Mouse (Mus musculus): Measurements from ENCODE around the gene Foxa1.

Foxa1 gene

DNA sequence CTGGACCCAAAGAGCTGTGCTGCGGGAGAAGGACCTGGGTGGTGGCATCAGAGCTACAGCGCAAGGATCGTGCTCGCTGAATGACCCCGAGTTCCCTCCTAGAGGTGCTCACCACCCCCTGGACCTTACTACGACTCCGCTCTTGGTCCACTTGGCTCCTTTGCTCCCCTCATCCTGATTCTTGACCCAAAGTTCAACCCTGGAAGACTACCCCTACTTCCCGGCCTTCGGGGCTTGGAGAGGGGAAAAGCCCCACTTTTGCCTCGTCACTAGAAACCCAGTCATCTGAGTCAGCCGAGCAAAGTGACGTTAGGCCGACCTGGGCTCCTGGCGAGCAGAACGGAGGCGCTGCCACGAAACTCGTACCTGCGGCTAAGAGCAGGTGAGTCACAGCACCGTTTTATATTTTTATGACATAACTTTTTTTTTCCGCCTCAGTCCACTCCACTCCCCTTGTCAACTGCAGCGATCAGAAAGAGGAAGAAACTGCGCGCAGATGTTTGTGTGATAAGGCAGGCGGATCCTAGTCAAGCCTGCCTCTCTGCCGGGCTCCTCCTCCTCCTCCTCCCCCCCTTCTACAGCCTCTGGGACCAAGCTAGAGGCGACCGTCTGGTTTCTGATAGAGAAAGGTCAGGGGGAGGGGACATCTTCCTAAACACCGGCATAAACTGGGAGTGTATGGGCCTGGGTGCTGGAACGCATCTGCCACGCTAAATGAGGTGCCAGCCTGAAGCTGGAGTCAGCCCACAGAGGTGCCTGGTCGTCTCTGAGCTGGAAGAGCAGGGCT is at the start of gene Foxa1:
Foxa1 (minus strand) TSS at position 502 of the 787 bp plus-strand sequence.
- no peak for DNase-seq (ENCODE audit: low spot score in 2 of 2)

DNA sequence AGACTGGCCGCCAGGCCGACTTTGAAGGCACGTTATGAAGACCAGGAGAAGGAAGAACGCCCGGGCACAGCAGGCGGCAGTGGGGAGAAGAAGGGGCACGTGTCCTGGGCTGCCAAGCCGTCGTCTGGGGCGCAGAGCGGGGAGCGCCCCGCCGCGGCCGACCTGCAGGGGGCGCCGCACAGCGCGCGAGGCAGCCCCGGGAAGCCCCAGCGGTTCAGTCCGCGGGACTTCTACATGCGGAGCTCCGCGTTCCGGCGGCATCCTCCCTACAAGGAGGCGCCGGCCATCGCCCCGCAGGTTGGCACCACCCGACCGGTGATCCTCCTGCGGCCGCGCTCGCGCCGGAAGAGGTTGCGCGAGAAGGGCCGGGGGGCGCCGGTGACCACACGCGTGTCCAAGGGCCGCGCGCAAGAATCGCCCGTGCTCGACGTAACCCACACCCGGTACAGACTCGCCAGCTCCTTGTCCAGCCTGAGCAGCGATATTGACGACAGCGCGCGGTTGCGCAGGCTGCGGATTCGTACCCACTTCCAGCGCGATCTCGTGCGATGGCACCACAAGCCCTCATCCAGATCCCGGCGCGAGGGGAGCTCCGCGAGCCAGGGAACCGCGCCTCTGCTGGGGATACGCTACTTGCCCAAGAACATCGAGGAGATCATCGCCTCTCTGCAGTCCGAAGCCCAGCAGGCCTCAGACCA is 29.4 kb upstream of the Foxa1 start:
- no peak for DNase-seq (ENCODE audit: low spot score in 2 of 2)

DNA sequence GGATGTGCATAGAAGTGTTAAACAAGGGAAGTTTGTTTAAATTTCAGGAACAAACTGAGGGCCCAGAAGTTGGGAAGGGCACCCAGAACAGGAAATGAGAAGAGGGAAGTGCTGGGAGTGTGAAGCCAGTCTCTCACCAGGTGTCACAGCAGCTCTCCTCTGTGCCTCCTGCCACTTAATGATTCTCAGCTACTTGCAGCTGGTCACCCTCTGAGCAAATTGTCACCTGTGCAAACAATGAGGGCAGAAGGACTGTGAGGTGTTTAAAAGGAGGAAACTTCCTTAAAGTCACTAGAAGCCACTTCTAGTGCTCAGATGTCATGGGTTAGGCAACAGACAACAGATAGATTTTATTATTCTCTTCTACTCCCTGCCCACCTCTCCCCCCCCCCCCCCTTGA is 25.7 kb upstream of the Foxa1 start:
- DNase-seq (ENCODE audit: low spot score in 2 of 2), result no peak

DNA sequence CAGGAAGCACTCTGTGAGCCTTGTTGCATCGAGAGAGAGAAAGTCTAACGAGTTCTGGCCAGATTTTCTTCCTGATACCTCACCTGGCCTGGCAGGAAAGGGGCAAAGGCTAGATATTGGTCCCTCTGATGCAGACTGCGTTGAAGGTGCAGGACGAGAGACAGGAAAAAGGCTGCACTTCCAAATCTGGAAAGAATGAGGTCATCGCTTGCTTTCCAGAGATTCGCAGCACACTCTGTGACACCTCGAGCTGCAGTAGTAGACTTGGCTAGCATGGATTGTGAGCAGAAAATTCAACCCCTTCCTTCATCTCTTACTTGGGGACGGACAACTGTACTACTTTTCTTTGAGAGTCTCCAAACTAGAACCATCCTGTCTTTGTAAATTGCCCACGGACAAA is 25.1 kb upstream of the Foxa1 start:
- DNase-seq (ENCODE audit: low spot score in 2 of 2), result no peak

DNA sequence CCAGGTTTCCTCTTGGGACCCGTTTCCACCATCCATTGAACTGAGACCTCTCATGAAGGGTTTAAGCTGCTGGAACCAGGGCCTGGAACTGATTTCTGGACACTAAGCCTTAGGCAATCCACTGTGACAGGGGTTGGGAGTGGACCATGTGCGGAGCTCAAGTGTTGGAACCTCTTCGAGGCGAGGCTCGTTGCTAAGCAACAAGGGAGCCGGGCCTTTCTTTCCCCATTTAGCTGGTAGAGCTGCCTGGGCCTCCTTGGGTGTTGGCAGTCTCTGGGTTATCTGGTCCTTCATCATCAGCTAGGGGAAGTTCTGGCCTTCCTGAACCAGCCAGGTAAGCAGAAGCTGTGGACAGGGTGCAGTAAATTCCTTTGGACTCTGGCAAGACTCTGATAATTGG is 17.2 kb upstream of the Foxa1 start, which contains the start of gene Ttc6:
Ttc6 (plus strand) TSS at position 205 of the 400 bp plus-strand sequence.
- DNase-seq (ENCODE audit: low spot score in 2 of 2), result no peak

DNA sequence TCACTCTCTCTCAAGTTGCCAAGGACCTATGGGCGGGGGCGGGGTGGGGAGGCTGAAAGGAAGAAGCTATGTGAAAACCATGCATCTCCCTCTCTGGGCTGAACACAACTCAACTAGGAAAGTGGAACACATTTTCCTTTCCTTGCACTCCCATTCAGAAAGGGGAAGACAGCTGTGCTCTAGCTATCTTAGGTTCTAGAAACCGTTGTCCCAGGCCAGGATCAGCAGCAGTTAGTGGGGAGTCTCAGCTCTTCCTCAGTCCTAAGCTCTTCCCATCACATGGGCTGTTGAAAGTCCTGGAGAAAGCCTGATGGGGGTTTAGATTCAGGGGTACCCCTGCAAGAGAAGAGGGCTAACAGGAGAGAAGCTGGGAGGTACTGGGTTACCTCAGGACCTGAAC is 7.4 kb upstream of the Foxa1 start:
- no peak for DNase-seq (ENCODE audit: low spot score in 2 of 2)

DNA sequence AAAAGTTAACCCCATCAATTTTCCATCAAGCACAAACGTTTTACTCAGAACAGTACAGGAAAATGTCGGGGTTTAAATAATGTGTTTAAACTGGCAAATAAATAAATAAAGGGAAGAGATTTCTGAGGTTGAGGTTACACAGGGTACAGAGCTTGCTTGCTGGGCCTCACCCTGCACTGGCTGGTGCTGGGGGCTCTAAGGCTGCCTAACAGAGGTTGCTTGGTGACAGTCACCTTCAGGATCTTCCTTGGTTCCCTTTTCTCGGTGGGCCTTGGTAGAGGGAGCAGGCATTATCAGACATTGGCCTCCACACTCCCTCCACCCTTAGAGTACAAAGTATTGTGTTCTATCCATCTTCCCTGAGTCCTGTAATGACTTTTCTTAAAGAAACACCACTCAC is 5.6 kb upstream of the Foxa1 start:
- no peak for DNase-seq (ENCODE audit: low spot score in 2 of 2)

DNA sequence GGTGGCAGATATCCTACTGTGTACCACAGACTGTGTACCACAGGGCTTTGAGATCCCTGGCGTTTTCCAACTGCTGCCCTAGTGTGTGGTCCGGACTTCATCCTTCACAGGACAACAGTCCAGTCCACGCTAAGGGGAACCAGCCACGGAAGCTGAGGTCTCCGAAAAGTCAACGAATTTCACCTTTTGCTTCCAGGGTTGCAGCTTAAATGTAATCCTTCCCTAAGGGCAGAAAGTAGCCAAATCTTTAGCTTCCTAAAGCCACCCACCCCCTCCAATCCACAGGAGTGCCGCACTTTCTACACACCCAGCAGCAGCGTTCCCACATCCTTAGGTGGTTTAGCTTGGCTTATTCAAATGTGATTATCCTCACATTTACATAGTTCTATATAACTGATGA is 4.2 kb upstream of the Foxa1 start:
- no peak for DNase-seq (ENCODE audit: low spot score in 2 of 2)

DNA sequence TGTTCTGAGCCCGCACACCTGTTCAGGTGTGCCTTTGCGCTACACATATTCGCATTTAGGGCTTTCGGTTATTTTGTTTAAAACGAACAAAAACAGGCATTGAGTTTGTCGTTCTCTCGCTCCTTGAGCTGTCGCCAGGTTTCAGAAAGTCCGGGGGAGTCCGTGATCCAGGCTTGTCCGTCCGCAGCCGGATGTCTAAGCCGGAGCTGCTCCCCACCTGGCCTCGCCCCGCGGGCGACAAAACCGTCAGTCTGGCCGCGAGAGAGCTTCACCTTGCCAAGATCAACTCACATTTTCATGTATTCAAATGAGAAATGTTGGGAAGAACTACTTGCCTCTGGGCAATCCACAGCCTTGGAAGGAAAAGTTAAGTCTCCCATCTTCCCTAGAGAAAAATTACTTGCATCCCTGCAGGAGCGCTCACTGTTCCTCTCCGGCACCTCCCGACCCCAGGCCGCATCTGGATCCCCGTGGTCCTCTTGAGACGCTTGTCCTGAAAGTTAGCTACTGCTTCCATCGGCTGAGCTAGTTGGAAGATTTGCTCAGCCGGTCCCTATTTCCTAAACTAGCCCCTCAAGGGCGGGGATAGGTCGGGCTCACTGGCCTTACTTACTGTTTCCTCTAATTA is 3.6 kb upstream of the Foxa1 start:
- no peak for DNase-seq (ENCODE audit: low spot score in 2 of 2)

DNA sequence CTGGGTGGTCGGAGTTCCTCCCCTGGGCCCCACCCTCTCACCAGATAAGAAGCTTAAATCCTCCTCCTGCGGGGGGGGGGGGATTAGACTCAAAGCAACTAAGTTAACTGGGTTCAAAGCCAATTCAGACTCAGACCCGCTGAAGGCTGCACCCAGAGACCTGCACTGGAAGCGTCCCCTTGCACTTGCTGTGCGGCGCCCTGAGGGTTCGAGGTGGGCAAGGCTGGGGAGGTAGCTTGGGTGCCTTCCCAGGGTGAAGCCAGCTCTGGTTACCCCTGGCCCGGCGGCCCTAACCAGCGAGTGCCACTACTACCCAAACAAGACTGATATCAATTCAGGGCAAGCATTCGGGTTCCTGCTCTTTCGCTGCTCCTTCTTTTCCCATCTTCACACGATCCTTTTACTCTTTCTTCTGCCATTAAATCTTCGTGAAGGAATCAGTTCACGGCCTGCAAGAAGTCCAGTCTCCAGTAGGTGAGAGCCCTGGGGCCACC is 3.0 kb upstream of the Foxa1 start:
- no peak for DNase-seq (ENCODE audit: low spot score in 2 of 2)

DNA sequence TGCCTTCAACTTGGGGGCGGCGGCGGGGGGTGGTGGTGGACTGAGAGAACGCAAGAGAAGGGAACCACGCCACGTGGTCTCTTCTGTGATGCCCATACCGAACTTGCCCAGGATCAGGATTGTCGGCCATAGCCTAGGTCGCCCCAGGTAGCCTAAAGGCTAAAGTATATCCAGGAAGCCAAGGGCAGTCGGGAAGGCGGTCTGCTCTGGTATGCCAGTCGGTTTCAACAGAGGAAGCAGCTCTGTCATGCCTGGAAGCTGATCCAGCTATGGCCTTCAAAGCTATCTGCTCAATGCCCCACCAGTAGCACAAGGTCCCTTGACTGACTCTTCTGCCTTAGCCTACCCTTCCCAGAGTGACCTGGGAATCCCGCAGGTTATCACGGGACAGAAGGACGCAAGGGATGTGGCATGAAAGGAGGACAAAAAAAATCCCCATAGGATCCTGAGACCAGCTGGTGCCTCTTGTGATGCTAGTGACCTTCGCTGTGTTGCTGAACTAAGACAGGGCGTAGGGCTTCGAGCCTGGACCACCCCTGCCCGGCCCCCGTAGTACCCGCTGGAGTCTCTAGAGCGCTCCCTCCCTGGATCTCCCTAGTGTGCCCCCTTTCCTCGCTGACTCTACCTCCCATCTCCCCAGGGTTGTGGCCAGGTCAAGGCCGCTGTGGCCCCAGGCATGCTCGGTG is 2.4 kb upstream of the Foxa1 start:
- DNase-seq (ENCODE audit: low spot score in 2 of 2), result no peak

DNA sequence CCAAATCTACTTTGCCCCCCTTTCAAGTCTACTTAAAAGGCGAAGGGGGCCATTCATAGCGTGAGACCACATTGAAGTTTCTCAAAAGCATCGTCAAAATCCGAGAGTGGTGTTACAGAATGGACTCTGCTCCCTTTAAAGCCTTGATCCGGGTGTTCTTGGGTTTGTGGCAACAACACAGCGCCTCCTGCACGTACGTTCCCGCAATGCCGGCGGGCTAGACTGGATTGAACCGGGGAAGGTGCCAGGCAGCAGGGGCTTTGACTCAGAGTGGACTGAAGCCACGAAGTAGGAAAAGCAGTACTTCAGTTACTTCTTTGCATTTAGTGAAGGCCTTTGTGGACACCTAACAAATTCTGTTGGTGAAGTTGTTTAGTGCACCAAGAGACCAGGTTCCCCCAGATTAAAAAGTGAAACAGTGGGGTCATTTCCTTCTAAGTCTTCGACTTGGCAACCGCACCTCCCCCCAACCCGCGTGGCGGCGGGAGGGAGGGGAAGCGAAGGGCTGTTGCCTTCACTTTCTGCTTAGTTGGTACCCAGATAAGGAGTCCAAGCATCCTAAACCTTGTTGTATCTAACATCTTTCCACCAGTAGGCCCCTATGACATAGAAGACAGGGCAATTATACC is 1.8 kb upstream of the Foxa1 start:
- no peak for DNase-seq (ENCODE audit: low spot score in 2 of 2)

DNA sequence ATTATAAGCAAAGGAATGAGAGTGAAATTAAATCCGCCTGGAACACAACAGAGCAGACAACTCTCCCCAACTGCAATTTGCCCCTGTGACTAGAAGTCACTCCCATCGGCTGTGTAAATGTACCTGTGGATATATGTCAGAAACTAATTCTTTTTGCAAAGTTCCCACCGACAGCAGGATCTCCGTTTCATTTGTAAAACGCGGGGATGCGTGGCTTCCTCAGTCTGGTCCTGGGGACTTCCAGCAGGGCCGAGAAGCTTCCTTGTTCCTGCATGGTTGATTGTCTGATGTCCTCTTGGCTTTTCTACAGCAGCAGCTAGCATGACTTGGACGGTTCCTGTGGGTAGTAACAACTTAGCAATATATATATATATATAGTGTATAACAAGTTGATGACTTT is 1.2 kb upstream of the Foxa1 start:
- no peak for DNase-seq (ENCODE audit: low spot score in 2 of 2)

DNA sequence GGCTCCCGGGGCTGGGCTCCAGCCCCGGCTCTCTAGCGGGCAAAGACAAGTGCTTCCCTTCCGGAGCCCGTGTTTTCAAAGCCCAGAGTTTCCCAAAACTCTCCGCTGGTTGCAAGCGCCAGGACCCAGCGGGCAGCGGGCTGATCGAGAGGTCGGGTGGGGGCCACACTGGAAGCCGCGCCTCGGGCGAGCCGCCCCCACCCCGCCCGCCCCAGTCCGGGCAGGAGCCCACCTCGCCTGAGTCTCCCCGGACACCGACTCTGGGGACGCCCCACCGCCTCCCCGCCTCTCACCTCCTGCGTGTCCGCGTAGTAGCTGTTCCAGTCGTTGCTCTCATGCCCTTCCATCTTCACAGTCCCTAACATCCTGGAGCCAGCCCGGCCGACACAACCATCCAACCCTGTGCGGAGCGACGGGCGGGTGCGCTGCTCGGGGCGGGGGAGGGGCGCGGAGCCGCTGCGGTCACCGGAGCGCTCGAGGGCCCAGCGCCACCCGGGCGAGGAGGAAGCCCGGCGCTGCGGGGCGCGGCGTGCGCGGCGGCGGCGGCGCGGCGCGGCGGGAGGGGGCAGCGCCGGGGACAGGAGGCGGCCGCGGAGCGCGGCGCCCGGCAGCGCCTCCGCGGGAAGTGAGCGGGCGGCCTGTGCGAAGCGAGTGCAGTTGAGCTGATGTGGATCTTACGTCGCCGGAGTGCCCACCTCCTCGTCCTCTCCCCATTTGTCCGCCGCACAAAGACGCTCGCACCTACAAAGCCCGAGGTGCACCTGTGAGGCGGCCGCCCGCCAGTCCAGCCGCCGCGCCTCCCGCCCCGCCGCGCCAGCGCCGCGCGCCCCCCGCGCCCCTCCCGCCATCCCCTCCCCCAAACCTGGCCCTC is 1.1 kb downstream of the Foxa1 start:
- no peak for DNase-seq (ENCODE audit: low spot score in 2 of 2)

DNA sequence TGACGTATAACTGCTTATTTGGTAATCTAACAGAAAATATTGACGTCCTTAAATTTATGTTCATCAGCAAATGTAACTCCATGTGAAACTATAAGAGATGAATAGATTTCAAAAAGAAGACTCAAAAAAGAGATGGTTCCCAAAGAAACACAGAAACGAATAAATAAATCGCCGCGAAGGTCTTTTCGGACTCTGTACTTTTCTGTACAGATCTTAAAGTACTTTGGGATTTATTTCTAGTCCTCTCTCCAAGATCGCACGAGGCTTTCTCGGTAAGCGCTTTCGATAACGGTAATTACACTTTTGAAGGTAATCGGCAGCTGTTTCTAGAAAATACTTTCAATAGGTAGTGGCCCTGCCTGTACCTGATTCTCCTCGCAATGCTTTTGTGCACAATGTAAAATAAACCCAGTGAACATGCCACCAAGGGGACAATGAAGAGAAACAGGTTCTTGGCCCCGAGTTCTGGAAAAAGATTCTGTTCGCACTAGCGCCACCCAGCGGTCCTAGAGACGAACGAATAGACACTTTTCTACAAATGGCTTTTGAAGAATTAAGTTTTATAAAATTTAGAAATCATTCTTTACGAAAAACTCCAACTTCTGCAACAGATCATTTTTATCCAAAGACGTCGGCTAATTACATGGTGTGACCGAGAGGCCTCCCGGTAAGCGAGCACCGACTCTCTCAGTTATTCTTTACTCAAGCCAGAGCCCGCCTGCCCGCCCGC is 1.9 kb downstream of the Foxa1 start:
- no peak for DNase-seq (ENCODE audit: low spot score in 2 of 2)

DNA sequence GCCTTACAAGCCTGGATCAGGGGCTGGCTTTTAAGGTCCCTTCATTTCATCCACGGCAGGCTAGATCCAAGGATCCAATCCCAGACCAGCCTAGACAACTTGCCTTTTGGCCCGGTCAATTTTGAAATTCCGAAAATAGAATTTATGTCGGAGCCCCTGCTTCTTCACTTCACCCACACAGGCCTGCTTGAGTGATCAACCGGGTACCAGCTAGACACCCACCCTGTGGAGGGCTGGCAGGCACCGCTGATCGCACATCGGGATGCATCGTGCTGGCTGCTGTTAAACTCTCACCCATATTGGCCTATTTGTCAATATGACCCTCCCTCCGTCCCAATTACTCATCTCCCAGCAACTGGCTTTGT is 3.1 kb downstream of the Foxa1 start:
- DNase-seq (ENCODE audit: low spot score in 2 of 2), result no peak

DNA sequence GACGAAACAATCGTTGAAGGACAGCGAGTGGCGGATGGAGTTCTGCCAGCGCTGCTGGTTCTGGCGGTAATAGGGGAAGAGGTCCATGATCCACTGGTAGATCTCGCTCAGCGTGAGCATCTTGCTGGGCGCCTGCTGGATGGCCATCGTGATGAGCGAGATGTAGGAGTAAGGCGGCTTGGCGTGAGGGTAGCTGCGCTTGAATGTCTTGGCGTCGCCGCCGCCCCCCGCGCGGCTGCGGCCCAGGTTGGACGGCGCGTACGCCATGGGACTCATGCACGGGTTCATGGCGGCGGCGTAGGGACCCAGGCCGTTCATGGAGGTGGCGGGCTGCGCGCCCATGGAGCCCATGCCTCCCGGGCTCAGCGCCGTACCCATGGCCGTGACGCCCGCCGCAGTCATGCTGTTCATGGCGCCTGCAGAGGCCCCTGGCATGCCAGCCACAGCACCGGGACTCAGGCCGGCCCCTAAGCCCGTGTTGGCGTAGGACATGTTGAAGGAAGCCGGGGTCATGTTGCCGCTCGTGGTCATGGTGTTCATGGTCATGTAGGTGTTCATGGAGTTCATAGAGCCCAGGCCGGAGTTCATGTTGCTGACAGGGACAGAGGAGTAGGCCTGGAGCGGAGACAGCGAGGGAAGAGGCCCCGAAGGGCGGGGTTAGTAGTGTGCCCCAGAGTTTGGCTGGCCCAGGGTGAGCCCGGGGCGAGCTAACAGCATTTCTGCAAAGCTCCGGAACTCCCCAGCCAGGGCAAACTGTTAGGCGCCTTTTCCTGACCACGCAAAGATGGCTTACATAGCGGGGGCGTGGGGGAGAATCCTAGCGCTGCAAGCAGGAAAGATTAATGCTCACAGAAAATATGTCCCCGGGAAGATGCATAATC is 3.7 kb downstream of the Foxa1 start:
- no peak for DNase-seq (ENCODE audit: low spot score in 2 of 2)

DNA sequence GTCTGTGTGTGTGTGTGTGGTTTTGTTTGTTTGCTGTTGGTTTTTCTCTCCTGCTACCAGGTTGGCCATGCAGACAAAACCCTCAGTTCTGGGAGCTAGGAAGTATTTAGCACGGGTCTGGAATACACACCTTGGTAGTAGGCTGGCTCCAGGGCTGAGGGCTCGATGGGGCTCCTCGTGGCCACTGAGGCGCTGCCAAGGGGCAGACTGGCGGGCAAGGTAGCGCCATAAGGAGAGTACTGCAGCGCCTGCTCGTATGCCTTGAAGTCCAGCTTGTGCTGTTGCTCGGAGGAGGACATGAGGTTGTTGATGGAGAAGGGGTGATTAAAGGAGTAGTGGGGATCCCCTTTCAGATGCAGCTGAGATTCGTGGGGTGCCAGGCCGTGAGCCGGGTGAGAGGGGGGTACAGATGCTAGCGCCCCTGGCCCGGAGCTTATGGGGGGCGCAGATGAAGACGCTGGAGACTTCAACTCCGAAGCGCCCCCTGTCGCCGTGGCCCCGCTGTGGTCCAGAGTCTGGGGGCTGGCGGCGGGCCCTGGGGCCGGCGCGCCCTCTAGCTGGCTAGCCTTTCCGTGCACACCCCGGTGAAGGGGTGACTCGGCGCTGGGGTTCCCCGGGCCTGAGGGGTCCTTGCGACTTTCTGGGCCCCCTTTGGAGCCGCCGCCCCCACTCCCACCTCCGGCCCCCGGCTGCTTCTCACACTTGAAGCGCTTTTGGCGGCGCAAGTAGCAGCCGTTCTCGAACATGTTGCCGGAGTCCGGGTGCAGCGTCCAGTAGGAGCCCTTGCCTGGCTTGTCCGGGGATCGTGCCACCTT is 4.6 kb downstream of the Foxa1 start:
- no peak for DNase-seq (ENCODE audit: low spot score in 2 of 2)
